Mouse (Mus musculus) olfactory bulb, adult 2 months (tissue): ENCODE results near the gene Luc7l.

Experiments used
- CTCF ChIP-seq: fragments of 200-500 bp; IDR thresholded peaks from 2 replicates; pipeline ENCODE4 v1.5.1; 2012; ENCODE audit warnings: low read depth, mild to moderate bottlenecking, low read length, moderate library complexity; ENCODE audit not compliant: insufficient read depth
- POLR2A ChIP-seq: fragments of 200-500 bp; IDR thresholded peaks from 2 replicates; pipeline ENCODE4 v1.6.1; 2012; ENCODE audit warnings: mild to moderate bottlenecking, low read depth, low read length, moderate library complexity; ENCODE audit not compliant: insufficient read depth

GRCm38 (mm10) chr17:26207686-26208085 is 45.0 kb upstream of the Luc7l start, which contains the start of gene Arhgdig:
- no peak for TF ChIP-seq CTCF
- TF ChIP-seq POLR2A = no peak
